Mouse (Mus musculus) lung, embryonic 14.5 days (tissue): ENCODE measurements around the gene Gm4869. TPM values are rescaled to one million over a fixed set of nuclear protein-coding genes. Genes with fewer than 3 reads are reported as not detected.

Experiments
- ATAC-seq: fragments of 200-750 bp; cut with Nextera tagmentation; 2 replicates; pipeline ENCODE4 v1.8.0; 2017; ENCODE audit warnings: mild to moderate bottlenecking, moderate TSS enrichment, moderate library complexity; ENCODE audit not compliant: insufficient read depth
- DNase-seq: peaks from one replicate; pipeline ENCODE4 v3.0.0-alpha.2; 2015
- H3K27ac ChIP-seq: fragments of 300-500 bp; sonication (generic); 2 replicates; pipeline ENCODE4 v1.5.1; 2014; ENCODE audit warnings: low read depth, mild to moderate bottlenecking, moderate library complexity
- H3K27me3 ChIP-seq: fragments of 300-500 bp; sonication (generic); 2 replicates; pipeline ENCODE4 v1.6.1; 2014; ENCODE audit warnings: low read length, control low read depth; ENCODE audit not compliant: insufficient read depth
- H3K36me3 ChIP-seq: fragments of 300-500 bp; sonication (generic); 2 replicates; pipeline ENCODE4 v1.6.1; 2014; ENCODE audit warnings: control low read depth; ENCODE audit not compliant: insufficient read depth
- H3K4me1 ChIP-seq: fragments of 300-500 bp; sonication (generic); 2 replicates; pipeline ENCODE4 v1.6.1; 2014; ENCODE audit warnings: antibody characterized with exemption, control low read depth; ENCODE audit not compliant: insufficient read depth
- H3K4me2 ChIP-seq: fragments of 300-500 bp; sonication (generic); 2 replicates; pipeline ENCODE4 v1.6.1; 2014; ENCODE audit warnings: mild to moderate bottlenecking
- H3K4me3 ChIP-seq: fragments of 300-500 bp; sonication (generic); 2 replicates; pipeline ENCODE4 v1.5.1; 2014; ENCODE audit warnings: low read depth, low read length
- H3K9ac ChIP-seq: fragments of 300-500 bp; sonication (generic); 2 replicates; pipeline ENCODE4 v1.6.1; 2014
- H3K9me3 ChIP-seq: fragments of 300-500 bp; sonication (generic); 2 replicates; pipeline ENCODE4 v1.6.1; 2016; ENCODE audit warnings: low read depth, low read length, control low read depth
- CTCF ChIP-seq: IDR thresholded peaks from 2 replicates; pipeline ENCODE4 v1.5.1; 2016; ENCODE audit warnings: antibody characterized with exemption, low read depth
- WGBS: fragments of 180-500 bp; shearing (Covaris S2); extraction: QIAGEN DNeasy Blood & Tissue Kit; methylation state at CpG from one replicate; pipeline ENCODE4 v1.1.7; 2014; 5-methylcytosine and 5-hydroxymethylcytosine counted together
- microRNA-seq: library from miRNA; unstranded; fragments of <30 nt; microRNA quantifications from one replicate; pipeline ENCODE4, GENCODE M21; 2016; ENCODE audit warnings: borderline number of aligned reads
- polyA plus RNA-seq: library from polyadenylated mRNA; unstranded; fragments of >200 nt; fragmentation: Nextera tagmentation; extraction: Ambion mirVana; gene quantifications from 2 replicates; pipeline ENCODE4 v1.2.1, GENCODE M21; 2014

The Gm4869 gene
- polyA plus RNA-seq, 1 experiment from 2014 or later, result not detected

GRCm38 (mm10) chr5:140521196-140521595 is 75.8 kb downstream of the Gm4869 start:
- Histone ChIP-seq H3K27me3 (no peaks in the 10 kb centered on the region), H3K9ac (no peak overlapping the region), H3K36me3 (peaks cover 27% of the 10 kb centered on the region), H3K27ac (no peak overlapping the region), H3K4me1 (no peaks in the 10 kb centered on the region), H3K9me3 (no peaks in the 10 kb centered on the region), H3K4me2 (no peak overlapping the region), H3K4me3 (no peak overlapping the region)
- no peak for TF ChIP-seq CTCF
- no peak for ATAC-seq
- no peak for DNase-seq
- WGBS, result 92% methylated on average over 1 of the region's 1 CpGs

GRCm38 (mm10) chr5:140526754-140527153 is 81.3 kb downstream of the Gm4869 start:
- Histone ChIP-seq H3K4me1 (no peaks in the 10 kb centered on the region), H3K4me3 (no peak overlapping the region), H3K9me3 (no peaks in the 10 kb centered on the region), H3K36me3 (peaks cover 42% of the 10 kb centered on the region), H3K27ac (no peak overlapping the region), H3K9ac (no peak overlapping the region), H3K4me2 (no peak overlapping the region), H3K27me3 (no peaks in the 10 kb centered on the region)
- DNase-seq (no peak), ATAC-seq (no peak)
- WGBS, result 90% methylated on average over 2 of the region's 2 CpGs
- no peak for TF ChIP-seq CTCF

DNA sequence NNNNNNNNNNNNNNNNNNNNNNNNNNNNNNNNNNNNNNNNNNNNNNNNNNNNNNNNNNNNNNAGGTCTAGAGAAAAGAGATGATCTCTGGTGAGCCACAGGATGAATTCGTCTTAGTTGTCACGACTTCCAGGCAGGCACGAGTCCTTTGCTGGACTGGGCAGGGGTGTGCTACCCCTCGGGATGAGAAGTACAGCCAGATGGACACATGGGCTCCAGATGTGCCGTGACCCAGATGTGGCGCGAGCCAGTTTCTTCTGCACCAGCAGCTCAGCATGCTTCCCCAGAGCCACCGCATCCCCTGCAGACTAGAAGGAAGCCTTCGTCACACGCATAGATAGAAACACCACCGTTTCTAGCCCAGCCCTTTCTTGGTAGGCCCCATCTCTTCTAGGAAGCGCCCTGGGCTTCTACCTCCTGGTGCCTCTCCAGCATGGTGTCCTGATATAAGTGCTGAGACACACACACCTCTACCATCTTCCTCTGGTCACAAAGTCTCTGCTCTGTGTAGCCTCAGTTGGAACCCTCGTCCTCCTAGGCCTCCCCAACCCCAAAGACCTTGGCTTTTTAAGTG is 92.8 kb downstream of the Gm4869 start:
- no peak for ATAC-seq
- no peak for DNase-seq

DNA sequence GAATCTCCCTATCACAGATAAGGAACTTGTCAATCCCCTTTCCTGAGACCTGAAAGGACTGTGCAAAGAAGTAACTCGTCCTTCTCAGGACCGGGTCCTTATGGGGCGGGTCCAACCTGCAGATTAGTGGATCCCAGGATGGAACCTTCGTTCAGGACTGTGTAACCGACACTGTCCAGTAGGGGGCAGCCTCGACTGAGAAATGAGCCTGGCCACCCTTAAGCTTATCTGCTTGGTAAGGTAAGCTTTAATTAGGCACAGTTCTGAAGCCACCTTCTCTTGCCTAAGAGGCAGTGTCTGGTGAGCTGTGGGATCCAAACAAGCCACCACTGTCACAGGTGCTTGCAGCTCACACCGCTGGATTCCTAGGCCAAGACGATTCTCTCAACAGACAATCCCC is 94.7 kb downstream of the Gm4869 start:
- Histone ChIP-seq H3K4me1 (0 out of 2 replicates have a peak, but pooled peaks cover 6% of the 10 kb centered on the region), H3K27me3 (no peaks in the 10 kb centered on the region), H3K9me3 (no peaks in the 10 kb centered on the region), H3K4me2 (no peak overlapping the region), H3K27ac (no peak overlapping the region), H3K9ac (no peak overlapping the region), H3K36me3 (no peaks in the 10 kb centered on the region), H3K4me3 (no peak overlapping the region)
- WGBS, result 13% methylated on average over 8 of the region's 8 CpGs
- peak; percentile 96 for TF ChIP-seq CTCF
- ATAC-seq, result peak; percentile 54
- DNase-seq, result peak; percentile 90

More for the DNA sequence above, 92.8 kb downstream of the Gm4869 start:
- Histone ChIP-seq H3K4me3 (no peak overlapping the region), H3K27me3 (no peaks in the 10 kb centered on the region), H3K27ac (no peak overlapping the region), H3K4me2 (no peak overlapping the region), H3K9ac (no peak overlapping the region), H3K4me1 (0 out of 2 replicates have a peak, but pooled peaks cover 6% of the 10 kb centered on the region), H3K36me3 (no peaks in the 10 kb centered on the region), H3K9me3 (no peaks in the 10 kb centered on the region)
- WGBS, result 67% methylated on average over 13 of the region's 13 CpGs
- TF ChIP-seq CTCF, result no peak

DNA sequence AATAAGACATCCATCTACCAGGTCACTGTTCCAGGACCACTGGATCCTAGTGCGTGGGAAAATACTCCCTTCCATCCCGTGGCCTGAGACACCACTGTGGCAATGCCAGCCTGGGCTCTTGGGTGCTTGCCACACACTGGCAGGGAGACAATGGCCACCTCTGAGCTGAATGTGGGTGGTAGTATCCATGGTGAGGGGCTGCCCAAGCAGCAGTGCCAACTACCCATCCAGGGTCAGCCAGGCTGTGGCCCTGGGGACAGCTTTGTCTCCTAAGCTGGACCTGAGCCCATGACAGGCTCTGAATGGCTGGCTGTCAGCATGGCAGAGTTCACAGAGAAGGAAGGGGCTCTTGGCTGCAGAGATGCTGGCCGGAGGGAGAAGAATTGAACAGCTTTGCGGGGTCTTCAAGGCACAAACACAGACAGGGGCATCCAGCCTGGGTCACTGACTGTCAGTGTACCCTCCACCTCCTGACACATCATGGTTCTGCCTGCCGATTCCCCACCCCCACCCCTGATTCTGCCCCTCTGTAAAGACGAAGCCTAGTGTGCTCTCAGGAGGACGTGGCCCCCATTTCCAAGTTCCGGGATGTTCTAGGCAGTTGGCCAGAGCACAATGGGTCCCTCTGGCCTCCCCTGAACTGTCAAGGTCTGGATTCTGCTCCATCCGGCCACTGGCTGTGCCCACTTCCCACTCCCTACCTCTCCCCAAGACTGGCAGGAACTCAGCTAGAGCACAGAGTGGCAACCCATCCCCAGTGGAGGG is 97.5 kb downstream of the Gm4869 start:
- Histone ChIP-seq H3K9ac (no peak overlapping the region), H3K9me3 (no peaks in the 10 kb centered on the region), H3K36me3 (no peaks in the 10 kb centered on the region), H3K4me3 (no peak overlapping the region), H3K27ac (no peak overlapping the region), H3K27me3 (no peaks in the 10 kb centered on the region), H3K4me1 (no peaks in the 10 kb centered on the region), H3K4me2 (no peak overlapping the region)
- DNase-seq (no peak), ATAC-seq (no peak)
- WGBS, result 62% methylated on average over 9 of the region's 9 CpGs
- no peak for TF ChIP-seq CTCF

Small RNAs within 50 kb of the gene (microRNA-seq; reads per million reads assigned to microRNA genes)
- gene Mir7038, result not detected

Other genes with a start within 250 kb of the Gm4869 start
- 52.6 and 61.6 TPM in 2 replicates for gene Mad1l1, start 124.1 kb upstream of the Gm4869 start, polyA plus RNA-seq
- gene Nudt1, start 124.0 kb upstream of the Gm4869 start, polyA plus RNA-seq, result 44.2 and 47.5 TPM in 2 replicates
- 18.3 and 19.9 TPM in 2 replicates for gene Mrm2, start 113.7 kb upstream of the Gm4869 start, polyA plus RNA-seq
- gene Snx8, start 56.4 kb upstream of the Gm4869 start, polyA plus RNA-seq, result 8.3 and 9.5 TPM in 2 replicates
- gene Eif3b, start 26.3 kb upstream of the Gm4869 start, polyA plus RNA-seq, result 172 and 184 TPM in 2 replicates
- 21.5 and 22.0 TPM in 2 replicates for gene Chst12, start 59.9 kb downstream of the Gm4869 start, polyA plus RNA-seq
- not detected in 2 replicates for gene Grifin, start 119.4 kb downstream of the Gm4869 start, polyA plus RNA-seq
- gene Lfng, start 161.7 kb downstream of the Gm4869 start, polyA plus RNA-seq, result 20.5 and 22.0 TPM in 2 replicates
- 56.4 and 61.6 TPM in 2 replicates for gene Ttyh3, start 203.4 kb downstream of the Gm4869 start, polyA plus RNA-seq